Mouse (Mus musculus) liver, embryonic 14 days (tissue): ENCODE measurements around the gene Luzp1. TPM values are rescaled to one million over a fixed set of nuclear protein-coding genes. Genes with fewer than 3 reads are reported as not detected.

Experiments
- polyA plus RNA-seq: library from polyadenylated mRNA; depleted of rRNA; stranded (reverse); fragments of >200 nt; gene quantifications from 2 replicates; pipeline ENCODE4 v1.2.3, GENCODE M21; 2012; rRNA removed

Luzp1 gene
- 1.8 and 2.2 TPM in 2 replicates for polyA plus RNA-seq

GRCm38 (mm10) chr4:136469371-136469903 is at the start of gene Luzp1:
Gene Luzp1, plus strand, starts transcription at chr4:136469761.

GRCm38 (mm10) chr4:136423224-136423623 is 46.3 kb upstream of the Luzp1 start, which contains the start of gene Htr1d:
Gene Htr1d, plus strand, starts transcription at chr4:136423524.

GRCm38 (mm10) chr4:136462086-136462838 is 7.3 kb upstream of the Luzp1 start, which contains the start of gene 6030445D17Rik:
Gene 6030445D17Rik, plus strand, starts transcription at chr4:136462250.

GRCm38 (mm10) chr4:136602568-136602967 is 133.0 kb downstream of the Luzp1 start, which contains the start of gene Kdm1a:
Gene Kdm1a, minus strand, starts transcription at chr4:136602723.

Other genes with a start within 250 kb of the Luzp1 start
- 3.8 and 5.2 TPM in 2 replicates for gene Tcea3, start 222.0 kb upstream of the Luzp1 start, polyA plus RNA-seq
- 2.7 and 2.8 TPM in 2 replicates for gene Zfp46, start 185.1 kb upstream of the Luzp1 start, polyA plus RNA-seq
- gene Hnrnpr, start 158.8 kb upstream of the Luzp1 start, polyA plus RNA-seq, result 46.6 and 49.4 TPM in 2 replicates
- 0.01 TPM in 1 of 2 replicates, not detected in the other for gene Htr1d, start 46.2 kb upstream of the Luzp1 start, polyA plus RNA-seq
- 0.08 TPM in 2 replicates for gene 6030445D17Rik, start 7.5 kb upstream of the Luzp1 start, polyA plus RNA-seq
- gene Kdm1a, start 133.0 kb downstream of the Luzp1 start, polyA plus RNA-seq, result 17.7 and 19.2 TPM in 2 replicates
- gene Tex46, start 140.7 kb downstream of the Luzp1 start, polyA plus RNA-seq, result not detected in 2 replicates
- 0.02 TPM in 1 of 2 replicates, not detected in the other for gene Lactbl1, start 152.9 kb downstream of the Luzp1 start, polyA plus RNA-seq